Mouse (Mus musculus) right cerebral cortex, adult 18-20 months (tissue): Measurements from ENCODE around the gene Dock7.
A peak's percentile ranks its signal among the peaks of the same experiment; 100 is the strongest.

Experiments used
- DNase-seq: peaks from one replicate; pipeline ENCODE4 v3.0.0; 2022; ENCODE audit warnings: mixed read lengths

Dock7 gene

GRCm38 (mm10) chr4:99121123-99121755, 524 bp upstream of the Dock7 start:
- DNase-seq = peak; percentile 18

DNA sequence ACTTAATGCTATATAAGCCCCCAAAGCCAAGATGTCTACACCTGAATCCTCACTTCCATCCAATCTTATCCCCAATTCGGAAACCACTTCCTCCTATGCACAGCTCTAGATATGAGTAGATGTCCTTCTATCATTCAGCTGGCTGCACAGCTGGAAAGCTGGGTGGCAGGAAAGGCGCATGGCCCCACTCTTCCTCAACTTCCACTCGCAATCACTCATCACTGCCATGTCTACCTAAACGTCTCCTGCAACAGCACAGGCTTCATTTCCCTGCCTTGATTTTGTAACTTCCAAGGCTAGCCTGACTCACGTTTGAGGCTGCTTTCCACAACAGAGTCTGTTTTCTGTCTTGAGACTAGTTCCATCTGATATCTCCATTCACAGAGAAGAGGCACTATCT, 1.7 kb downstream of the Dock7 start:
- DNase-seq = no peak

DNA sequence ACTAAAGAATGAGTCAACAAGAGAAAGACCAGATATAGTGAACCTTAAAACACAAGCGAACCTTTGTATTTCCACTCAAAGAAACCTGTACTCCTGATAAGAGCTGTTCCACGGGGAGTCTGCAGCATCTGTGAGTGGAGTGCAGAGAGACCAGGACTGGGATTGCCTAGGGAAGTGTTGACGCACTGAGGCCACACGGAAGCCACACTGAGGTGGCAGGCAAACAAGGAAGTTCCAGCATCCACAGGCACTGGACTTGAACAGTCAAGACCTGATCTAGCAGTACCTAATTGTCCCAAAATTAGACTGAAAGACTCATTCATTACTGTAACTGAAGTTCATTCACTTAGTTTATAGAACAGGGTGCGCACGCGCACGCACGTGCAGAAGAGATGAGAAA, 4.9 kb downstream of the Dock7 start:
- no peak for DNase-seq

- DNase-seq = no peak
These were observed 9.0 kb downstream of the Dock7 start for GRCm38 (mm10) chr4:99111670-99112069.

- DNase-seq = no peak
These were observed 11.9 kb downstream of the Dock7 start for GRCm38 (mm10) chr4:99108817-99109216.

- no peak for DNase-seq
These were observed 17.9 kb downstream of the Dock7 start for GRCm38 (mm10) chr4:99102846-99103245.

- DNase-seq = no peak
These were observed 20.0 kb downstream of the Dock7 start for GRCm38 (mm10) chr4:99100724-99101123.

DNA sequence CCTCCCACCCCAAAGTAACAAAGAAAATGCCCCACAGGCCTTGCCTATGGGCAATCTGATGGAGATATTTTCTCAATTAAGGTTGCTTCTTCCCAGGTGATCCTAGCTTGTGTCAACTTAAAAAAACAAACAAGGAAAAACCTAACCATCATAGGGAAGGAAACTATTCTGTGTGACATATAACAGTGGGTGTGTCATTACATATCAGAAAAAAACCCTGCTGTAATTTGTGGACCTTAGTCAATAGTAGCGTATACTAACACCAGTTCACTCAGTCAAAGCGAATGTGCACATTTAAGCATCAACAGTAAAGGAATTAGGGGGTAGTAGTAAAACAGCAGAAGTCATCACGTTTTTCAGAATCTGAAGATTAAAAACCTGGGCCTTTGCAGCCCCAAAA, 28.9 kb downstream of the Dock7 start:
- no peak for DNase-seq

GRCm38 (mm10) chr4:99091151-99091701, 29.5 kb downstream of the Dock7 start:
- DNase-seq = no peak

GRCm38 (mm10) chr4:99087760-99088485, 32.8 kb downstream of the Dock7 start:
- no peak for DNase-seq

- DNase-seq = no peak
These were observed 36.9 kb downstream of the Dock7 start for GRCm38 (mm10) chr4:99083862-99084261.

DNA sequence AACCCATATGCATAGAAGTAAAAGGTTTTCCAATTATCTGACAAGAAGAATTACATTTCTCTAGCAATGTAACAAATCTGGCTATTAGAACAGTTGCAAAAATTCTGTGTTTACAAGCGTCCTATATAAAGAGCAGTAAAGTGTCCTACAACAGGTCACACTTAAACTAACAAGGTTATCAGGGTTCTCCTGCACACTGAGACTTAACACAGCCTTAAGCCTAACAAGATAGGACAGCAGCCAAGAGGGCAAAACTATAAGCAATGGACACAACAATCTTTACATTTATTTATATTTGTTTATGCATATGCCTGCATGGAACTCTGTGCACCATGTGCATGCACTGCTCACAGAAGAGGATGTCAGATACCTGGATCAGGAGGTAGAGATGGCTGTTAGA, 39.5 kb downstream of the Dock7 start:
- DNase-seq = no peak

- DNase-seq = no peak
These were observed 42.7 kb downstream of the Dock7 start for GRCm38 (mm10) chr4:99078005-99078404.

DNA sequence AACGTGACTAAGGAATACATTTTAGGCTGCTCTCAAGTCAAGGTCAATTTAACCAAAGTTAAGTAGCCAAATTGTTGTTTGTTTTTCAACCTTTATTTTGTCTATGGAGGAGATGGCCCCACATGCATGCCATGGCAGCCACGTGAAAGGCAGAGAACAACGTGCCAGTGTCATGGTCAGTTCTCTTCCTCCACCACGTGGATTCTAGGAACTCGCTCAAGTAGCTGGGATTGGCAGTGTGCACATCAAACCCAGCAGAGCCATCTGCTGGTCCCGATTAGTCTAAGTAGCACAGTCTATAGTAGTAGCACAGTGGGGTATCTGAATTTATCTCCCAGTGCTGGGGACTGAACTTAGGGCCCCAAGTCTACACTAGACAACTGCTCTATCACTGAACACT, 51.9 kb downstream of the Dock7 start:
- no peak for DNase-seq

DNA sequence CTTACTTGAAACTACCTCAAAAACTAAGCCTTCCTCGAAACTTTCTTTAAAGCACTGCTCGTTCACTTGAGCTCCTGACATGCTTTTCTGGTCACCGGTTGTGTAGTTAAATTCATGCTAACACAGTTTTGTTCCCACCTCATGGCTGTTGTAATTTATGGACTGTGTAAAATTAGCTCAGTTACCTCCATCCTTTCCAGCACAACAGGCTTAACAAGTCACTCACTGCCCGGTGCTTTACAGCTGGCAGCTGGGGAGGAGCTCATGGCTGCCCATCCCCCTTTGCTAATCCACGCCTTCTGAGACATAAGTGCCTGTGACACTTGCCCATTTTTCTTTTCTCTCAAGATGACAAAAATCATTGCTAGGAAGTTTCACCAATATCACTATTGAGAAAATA, 56.2 kb downstream of the Dock7 start:
- DNase-seq = peak; percentile 20

- no peak for DNase-seq
These were observed 72.1 kb downstream of the Dock7 start for GRCm38 (mm10) chr4:99048581-99048980.

DNA sequence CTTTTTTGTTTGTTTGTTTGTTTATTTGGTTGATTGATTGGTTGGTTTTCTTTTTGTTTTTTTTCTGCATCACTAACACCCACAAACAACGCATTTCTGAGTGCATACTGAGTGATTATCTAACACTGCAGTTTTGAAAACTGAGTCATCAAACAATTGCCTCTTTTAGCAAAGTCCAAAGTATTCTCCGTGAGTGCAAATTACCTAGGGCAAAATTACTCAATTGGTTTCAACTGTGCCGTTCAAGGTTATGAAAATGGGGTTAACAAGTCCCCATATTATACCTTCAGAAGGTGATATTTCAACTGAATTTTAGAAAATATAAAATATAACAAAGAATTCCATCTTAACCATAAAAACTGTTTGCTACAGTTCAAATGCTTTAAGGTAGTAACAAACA, 74.2 kb downstream of the Dock7 start:
- DNase-seq = no peak

DNA sequence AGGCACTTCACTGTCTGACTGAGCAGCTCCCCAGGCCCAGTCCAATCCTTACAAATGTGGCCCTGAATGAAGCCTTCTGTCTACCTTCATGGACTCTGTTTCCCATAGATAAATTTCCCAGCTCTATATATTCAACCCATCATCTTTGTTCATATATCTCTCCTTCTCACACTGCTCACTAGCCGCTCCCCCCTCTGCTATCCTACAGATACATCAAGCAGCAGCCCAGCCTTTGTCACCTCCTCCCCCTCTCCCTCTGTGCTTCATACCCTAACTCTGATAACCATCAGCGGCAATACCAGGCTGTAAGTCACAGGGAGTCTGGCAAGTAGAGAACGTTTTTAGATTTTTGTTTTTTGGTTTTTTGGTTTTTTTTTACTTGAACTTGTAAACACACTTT, 75.9 kb downstream of the Dock7 start:
- peak; percentile 38 for DNase-seq

- no peak for DNase-seq
These were observed 87.8 kb downstream of the Dock7 start for GRCm38 (mm10) chr4:99032921-99033320.

DNA sequence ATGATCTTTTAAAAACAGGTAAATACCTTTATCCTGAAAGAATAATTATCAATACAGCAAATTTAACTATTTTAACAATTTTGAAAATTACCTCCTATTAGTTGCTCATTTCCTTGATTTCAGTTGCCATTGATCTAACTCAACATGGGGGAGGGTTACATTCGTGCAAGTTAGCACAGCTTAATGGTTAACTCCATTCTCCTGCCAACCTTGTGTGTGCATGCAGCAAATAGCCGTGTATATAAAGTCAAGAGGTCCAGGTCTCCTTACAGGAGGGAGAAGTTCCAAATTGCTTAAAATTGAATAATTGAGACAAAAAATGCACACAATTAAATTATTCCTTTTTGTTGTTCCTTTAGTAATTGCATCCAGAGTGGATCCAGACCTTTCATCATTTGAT, 90.0 kb downstream of the Dock7 start, which contains the start of gene Angptl3:
Gene Angptl3 (plus strand): TSS at position 269 of the 400 bp plus-strand sequence.
- no peak for DNase-seq

DNA sequence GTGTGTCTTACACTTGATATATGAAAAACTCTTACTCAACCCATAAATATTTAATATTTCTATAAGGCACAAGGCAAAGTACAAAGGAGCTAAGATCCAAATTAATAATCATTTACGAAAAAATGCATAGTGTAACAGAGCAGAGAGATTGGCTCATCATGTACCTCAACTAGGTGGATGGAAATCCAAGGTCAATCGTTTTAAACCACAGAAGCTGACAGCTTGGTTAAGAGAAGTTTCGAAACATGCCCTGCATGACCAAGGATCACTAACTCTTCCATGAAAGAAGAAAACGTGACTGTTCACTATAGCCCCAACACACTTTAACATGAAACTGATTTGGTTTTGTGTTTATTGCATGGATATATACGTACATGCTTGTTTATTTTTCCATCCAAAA, 92.3 kb downstream of the Dock7 start:
- no peak for DNase-seq

DNA sequence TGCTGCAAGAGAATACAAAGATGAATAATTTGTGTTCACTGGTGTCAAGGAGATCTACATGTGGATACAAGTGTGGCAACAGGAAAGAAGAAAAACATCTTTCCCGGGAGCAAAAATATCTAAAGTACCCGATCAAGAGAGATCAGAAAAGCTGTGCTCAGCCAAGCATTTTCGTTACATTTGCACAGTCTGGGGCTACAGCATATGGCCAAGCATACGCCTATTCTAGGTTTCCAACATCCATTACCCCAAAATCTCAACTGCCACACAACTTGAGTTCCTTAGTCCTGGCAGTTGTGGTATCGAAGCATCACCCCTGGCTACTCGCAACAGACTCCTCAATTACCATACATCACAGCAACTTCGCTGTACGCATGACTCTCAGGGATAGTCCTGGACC, 98.5 kb downstream of the Dock7 start:
- no peak for DNase-seq

DNA sequence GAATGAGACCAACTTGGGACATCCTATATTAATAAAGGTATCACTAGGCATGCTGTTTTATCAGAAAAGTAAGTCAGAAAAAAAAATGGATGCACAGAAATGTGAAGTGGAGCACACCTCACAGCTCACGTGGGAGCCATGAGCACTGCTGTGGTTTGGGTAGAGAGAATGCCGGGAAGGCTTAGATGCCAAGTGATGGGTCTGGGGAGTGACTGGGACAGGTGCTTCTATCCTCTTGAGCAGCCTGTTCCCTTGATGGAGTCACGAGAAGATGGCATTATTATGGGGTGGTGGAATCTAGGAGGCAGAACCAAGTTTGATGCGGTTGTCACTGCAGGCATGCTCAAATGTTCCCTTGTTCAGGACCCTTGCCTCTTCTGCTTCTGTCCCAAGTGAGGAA, 109.7 kb downstream of the Dock7 start:
- no peak for DNase-seq

GRCm38 (mm10) chr4:99006319-99006718, 114.4 kb downstream of the Dock7 start:
- no peak for DNase-seq
